Mouse (Mus musculus): ENCODE results near the gene Galns.

Gene Galns

GRCm38 (mm10) chr8:122611295-122612133 is at the start of gene Galns, which contains the start of gene Trappc2l:
TSS of gene Galns (minus strand) at chr8:122611463.
TSS of gene Trappc2l (plus strand) at chr8:122611640.
- DNase-seq, result peak; percentile 91 to 93

- DNase-seq, result no peak
Measured at GRCm38 (mm10) chr8:122660022-122660421, 48.8 kb upstream of the Galns start.

DNA sequence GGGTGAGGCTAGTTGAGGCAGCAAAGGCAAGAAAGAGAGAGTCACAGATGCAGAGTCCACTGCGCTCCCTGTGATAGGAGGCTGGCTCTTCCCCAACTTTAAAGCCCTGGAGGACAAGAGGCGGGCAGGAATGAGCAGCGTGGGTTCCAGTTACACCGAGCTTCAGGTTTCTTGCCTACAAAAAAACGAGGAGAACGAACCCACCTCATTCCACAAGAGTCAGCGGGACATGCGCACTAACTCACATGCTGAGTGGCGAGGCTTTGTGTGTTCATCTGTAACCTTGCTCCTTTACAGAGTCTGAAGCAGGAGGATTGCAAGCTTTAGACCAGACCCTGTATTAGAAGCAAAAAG is 47.5 kb upstream of the Galns start:
- DNase-seq, result no peak

DNA sequence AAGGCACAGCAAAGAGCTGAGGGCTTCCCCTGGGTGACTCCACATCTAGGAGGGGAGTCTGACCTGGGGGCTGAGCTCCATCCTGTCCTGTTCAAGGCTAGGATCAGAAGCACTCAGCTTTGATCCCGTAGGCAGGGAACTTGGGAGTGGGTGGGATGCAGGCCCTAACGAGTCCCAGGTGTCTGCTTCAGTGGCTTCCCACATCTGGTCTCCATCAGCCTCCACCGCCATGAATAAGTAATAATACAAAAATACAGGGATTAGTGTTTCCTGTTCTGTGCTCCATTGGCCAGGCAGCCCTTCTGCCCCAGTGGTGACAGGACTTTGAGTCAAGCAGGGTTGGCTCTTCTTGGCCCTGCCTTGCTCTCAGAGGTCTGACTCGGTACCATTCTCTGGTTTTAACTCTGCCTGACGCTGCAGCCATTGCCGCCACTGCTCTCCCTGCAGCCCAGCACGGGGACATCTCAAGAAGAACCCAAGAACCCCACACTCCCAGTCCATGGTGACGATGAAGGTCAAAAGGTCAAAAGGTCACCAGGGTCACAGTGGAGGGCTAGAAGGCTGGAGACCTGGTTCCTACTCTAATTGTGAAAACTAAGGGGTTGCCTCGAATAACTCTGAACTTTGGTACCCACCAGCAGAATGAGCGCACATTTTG is 47.0 kb upstream of the Galns start:
- DNase-seq, result no peak

DNA sequence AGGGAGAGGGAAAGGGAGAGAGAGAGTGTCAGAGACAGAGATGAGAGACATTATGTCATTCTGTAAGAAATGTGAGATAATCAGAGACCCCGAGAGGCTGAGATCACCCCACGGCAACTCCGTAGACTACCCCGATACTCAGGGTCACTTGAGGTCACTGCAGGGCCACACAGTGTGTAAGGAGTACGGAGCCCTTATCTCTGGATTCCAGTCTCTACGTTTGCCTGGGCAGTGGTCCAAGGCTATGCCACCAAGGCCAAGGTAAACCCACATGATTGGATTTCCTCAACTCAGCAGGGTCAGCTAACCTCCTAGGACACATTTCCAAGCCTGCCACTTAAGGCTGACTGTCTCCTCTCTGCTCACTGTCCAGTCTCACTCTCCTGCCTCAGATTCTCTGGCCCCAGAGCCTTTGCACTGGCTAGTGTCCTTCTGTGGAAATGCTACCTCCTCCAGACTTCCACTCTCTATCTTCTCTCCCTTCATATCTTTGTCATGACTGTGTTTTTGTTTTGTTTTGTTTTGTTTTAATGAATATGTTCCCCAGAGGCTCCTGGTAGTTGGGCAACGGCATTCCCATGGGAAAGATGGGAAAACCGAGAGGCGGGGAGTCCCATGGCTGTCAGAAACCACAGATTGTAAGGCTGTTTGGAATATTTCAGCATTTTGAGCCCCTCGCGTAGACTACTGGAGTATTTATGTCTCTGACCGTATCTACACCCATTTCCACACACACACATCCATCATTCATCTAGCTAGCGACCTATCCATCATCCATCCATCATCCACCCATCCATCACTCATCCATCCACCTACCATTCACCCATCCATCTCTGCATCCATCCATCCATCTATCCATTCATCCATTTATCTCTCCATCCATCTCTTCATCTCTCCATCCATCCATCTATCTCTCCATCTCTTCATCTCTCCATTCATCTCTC is 45.1 kb upstream of the Galns start:
- no peak for DNase-seq

DNA sequence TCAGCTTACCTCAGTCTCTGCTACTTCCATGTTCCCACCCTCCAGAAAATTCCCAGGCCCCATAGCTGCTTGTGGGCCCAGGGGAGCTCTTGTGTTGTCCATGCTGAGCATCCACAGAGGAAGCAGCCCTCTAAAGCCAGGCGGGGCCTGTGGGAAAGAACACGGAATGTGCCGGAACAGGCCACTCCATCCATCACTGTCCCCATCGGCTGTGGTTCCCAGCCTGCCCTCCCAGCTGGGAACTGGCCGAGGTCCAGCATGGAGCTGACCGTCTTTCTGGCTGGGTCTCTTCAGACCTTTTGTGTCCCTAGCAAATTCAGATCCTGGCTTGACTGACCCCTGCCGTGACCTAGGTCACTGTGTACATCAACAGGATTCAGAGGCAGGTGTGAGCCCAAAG is 43.5 kb upstream of the Galns start:
- no peak for DNase-seq

DNA sequence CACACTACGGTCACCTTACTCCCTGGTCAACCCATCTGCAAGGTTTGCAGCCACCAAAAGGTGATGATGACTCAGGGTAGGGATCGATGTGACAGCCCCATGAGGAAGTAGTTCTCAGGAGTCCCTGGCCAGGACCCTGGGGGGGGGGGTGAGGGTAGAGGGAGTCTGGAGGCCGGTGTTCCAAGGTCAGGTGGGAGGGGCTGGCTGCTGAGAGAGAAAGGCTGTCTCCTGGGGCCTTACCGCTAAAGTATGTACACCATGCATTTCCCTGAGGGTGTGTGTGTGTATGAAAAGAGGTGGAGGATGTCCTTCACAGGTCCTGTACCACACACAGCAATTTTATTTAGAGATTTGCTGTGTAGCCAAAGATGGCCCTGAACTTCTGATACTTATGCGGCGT is 41.4 kb upstream of the Galns start:
- DNase-seq, result no peak

- DNase-seq, result no peak
Measured at GRCm38 (mm10) chr8:122651326-122651921, 40.2 kb upstream of the Galns start.

DNA sequence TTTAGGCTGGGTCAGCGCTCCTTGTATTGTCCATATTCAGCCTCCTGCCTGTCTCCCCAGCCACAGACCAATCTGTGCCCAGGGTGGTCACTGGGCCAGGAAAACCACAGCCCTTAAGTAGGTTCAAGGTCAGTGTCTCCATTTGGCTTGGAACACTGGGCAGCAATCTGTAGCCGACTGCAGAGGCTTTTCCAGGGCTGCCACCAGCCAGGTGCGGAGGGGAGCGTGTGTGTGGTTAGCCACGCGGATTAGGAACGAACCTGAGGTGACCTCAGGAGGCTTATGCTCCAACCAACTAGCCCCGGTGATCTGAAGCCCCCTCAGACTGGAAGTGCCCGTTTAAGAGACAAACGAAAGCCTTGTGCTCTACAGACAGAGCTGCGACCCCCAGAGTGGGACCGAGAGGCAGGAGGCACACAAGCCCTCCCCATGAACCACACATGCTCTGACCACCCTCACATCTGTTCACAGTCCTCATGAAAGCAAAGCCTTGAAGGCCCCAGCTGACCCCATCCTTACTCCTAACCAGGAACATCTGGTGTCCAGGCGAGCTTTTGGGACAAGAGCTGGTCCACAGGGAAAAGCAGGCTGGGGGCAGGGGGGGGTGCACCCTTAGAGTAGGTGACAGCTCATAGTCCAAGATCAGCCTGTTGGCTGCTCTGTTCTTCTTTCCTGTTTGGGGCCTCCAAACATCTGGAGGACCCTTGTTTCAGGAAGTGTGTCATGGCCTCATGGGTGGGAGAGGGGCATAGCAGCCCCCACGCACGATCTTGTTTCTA is 37.1 kb upstream of the Galns start:
- no peak for DNase-seq

DNA sequence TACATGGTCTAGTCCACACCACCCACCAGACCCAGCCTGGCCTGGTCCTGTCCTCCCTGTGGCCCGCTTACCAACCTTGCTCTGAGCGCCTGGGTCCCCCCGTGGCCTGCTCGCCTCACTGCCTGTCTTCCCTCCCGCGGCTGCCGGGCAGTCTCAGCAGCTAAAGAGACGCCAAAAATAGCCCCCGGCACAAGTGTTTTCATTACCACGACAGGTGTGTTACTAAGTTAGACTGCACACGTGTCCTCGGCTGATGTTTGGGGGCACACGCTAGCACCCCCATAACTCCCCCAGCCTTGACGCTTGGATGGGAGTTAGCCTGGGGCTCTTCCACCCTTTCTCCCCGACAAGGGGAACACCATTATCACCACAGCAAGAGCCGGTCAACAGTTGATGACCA is 35.1 kb upstream of the Galns start:
- no peak for DNase-seq

DNA sequence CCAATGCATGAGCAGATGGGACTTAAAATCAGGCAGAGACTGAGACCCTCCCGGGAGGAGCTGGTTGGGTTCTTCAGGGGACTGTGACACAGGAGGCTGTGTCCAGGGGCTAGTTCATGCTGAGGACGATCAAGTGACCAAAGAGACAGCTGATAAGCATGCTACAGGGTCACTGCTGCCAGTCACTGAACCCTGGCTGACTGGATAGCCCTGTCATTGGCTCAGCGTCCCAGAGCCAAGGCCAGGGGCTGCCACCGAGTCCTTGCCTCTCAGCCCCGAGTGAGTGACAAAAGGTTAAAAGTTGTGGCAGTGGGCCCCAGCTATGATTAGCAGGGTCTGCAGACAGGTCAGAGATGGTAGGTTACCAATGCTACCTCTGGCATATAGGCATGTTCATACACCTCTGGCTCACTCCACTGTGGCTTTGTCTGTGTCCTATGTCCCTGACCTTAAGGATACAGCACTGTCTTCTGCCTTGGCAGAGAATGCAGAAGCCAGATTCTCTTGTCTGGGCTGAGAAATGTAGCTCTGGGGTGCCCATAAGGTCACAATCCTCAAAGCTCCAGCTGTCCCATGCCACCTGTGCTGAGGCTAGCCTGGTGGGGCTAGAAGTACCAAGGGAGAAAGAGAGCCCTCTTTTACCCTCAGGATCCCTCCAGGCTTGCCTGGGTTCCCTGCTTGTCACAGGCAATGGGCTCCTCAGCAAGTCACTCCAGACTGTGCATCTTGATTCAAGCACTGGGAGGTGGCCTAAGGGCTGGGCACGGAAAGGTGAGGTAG is 33.1 kb upstream of the Galns start:
- no peak for DNase-seq

GRCm38 (mm10) chr8:122642071-122642470 is 30.8 kb upstream of the Galns start:
- no peak for DNase-seq

GRCm38 (mm10) chr8:122641406-122641805 is 30.1 kb upstream of the Galns start:
- DNase-seq, result no peak

GRCm38 (mm10) chr8:122640825-122641224 is 29.6 kb upstream of the Galns start:
- no peak for DNase-seq

GRCm38 (mm10) chr8:122639521-122640248 is 28.4 kb upstream of the Galns start:
- DNase-seq, result no peak

DNA sequence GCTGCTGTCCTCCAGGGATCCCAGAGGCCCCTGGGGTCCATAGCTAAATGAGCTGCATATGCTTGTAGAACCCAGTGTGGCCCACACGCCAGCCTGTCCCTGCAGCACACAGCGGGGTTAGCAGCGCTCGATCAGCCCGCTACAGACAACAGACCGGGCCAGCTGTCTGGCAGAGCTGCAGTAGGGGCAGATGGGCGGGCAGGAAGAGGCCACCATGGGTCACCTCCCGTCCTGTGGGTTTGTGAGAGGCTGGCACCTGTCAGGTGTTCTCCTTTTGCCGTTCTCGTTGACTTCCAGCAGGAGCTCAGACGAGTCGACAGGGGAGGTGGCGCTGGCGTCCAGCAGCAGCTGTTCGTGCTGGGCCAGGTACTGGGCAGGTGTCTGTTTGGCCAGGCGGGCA is 27.3 kb upstream of the Galns start:
- no peak for DNase-seq

GRCm38 (mm10) chr8:122637230-122637629 is 26.0 kb upstream of the Galns start:
- DNase-seq, result no peak

DNA sequence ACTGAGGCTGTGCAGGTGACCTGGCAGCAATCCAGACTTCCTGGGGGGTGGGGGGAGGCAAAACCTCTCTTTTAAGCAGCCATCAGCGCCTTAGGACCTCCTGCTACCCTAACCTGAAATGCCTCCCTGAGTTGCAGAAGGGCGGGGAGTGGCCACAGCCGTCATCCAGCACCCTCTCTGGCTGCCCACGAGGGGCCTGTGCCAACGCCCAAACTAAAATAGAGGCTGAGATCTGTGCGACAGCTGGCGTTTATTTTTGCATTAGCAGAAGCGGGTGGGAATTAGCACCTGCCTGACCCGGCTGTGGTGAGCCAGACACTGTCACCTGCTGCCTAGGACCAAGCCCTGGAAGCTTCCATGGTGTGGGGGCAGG is 25.5 kb upstream of the Galns start:
- DNase-seq, result no peak

DNA sequence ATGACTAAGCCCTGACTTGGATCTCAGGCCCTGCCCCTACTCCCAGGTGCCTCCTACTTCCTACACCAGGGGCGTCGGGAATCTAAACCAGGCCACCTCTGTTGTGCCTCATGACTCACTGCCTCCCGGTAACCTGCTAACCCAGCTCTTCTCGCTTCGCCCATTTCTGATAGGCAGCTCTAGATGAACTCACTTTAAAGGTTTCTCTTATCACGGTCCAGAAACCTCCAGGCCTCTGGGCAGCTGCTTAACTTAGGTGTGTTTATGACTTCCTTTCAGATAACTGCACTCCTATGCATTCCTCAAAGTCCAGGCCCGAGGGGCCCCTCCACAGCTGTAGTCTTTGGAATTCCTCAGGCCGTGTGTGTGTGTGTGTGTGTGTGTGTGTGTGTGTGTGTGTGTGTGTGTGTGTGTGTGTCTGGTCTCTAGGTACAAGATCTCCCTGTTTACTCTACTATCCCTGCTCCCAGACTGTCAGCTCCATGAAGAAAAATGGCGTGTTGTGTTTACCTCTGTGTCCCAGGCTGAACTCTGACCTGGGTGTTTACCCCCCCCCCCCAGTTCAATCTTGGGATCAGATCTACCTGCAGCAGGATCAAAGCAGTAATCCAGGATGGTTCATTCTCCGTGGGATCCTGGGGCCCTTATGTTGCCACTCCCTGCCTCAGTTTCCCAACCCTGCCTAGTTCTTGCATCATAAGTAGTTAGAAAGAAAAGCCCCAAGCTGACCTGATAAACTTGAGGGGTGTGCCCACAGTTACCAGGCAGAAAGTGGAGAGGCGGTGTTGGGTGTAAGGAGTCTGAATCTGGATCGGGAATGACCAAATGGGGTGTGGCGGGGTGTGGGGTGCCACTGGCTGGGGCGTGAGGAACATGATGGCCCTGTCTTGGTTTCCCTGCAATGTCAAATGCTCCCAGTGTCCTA is 24.9 kb upstream of the Galns start:
- DNase-seq, result no peak
